14 mouse cellular contexts compared by ENCODE assay signal in the genomic region with DNA sequence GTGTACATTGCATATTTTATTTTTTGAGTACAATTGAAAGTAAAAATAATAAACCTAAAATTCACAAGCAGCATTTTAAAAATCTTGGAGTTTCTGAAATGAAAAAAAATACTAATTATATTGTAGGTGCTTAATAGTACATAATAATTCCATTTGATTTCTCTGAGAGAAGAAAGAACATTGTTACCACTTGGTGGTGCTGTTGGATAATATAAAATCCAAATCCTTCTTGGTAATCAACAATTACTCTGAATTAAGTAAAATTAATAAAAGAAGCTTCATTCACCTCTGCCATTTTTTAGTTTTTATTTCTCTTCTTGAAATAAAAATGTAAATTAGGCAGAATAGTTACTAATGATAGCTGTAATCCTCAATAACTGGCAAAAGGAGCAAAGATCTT.
DNase-seq lines count a peak whose midpoint lies in the region; ATAC-seq lines count a peak whose summit lies in the region.
"Had no signal": no experiment of that assay in that cellular context is flagged by ENCODE, and none has a peak within 500 bp of the region (broad histone marks: within the 10 kb centered on the region; RNA-seq: fewer than 3 reads in every experiment).

No protein-coding gene starts in this region.

- DNase-seq in cerebellum, postnatal 14 days: peak; percentile 2 to 50
- DNase-seq in cerebellum, postnatal 25 days: no peak
- peak; percentile 84 for DNase-seq in hindbrain, embryonic 14.5 days (ENCODE audit: low spot score)
- DNase-seq in midbrain, embryonic 11.5 days (ENCODE audit: low spot score, missing footprints): peak; percentile 91
- peak; percentile 1 for DNase-seq in retina, postnatal 7 days (ENCODE audit: low read depth, low spot score)
- no peak for DNase-seq in ovary, postnatal 10 days (ENCODE audit: low spot score)
- DNase-seq: adrenal gland, adult 2 months; gastrocnemius, postnatal 25 days; lung, postnatal 10 days; thymus, postnatal 36 days had no signal

- no peaks in the 10 kb centered on the region for H3K36me3 ChIP-seq in hindbrain, embryonic 14.5 days (replicated peaks; ENCODE audit: control insufficient read depth, insufficient read depth)
- no peaks in the 10 kb centered on the region for H3K36me3 ChIP-seq in hindbrain, embryonic 12.5 days
- no peaks in the 10 kb centered on the region for H3K36me3 ChIP-seq in midbrain, embryonic 11.5 days (ENCODE audit: control insufficient read depth, insufficient read depth, low read length)
- no peaks in the 10 kb centered on the region for H3K36me3 ChIP-seq in midbrain, embryonic 13.5 days

- H3K4me2 ChIP-seq in hindbrain, embryonic 14.5 days (replicated peaks): no peak overlapping the region
- no peak overlapping the region for H3K4me2 ChIP-seq in hindbrain, embryonic 12.5 days (replicated peaks)
- H3K4me2 ChIP-seq in midbrain, embryonic 11.5 days: no peak overlapping the region
- H3K4me2 ChIP-seq in midbrain, embryonic 13.5 days (replicated peaks): no peak overlapping the region
- H3K4me2 ChIP-seq: liver, embryonic 11.5 days had no signal

- ATAC-seq in hindbrain, embryonic 14.5 days (ENCODE audit: low FRiP score): no peak
- no peak for ATAC-seq in hindbrain, embryonic 12.5 days (ENCODE audit: low FRiP score)
- no peak for ATAC-seq in midbrain, embryonic 11.5 days (ENCODE audit: low FRiP score)
- no peak for ATAC-seq in midbrain, embryonic 13.5 days
- ATAC-seq: Patski had no signal

- no peaks in the 10 kb centered on the region for H3K4me1 ChIP-seq in hindbrain, embryonic 14.5 days (replicated peaks; ENCODE audit: control insufficient read depth, insufficient read depth, low read length)
- no peaks in the 10 kb centered on the region for H3K4me1 ChIP-seq in hindbrain, embryonic 12.5 days
- no peaks in the 10 kb centered on the region for H3K4me1 ChIP-seq in midbrain, embryonic 11.5 days (ENCODE audit: control insufficient read depth, insufficient read depth, low read length)
- no peaks in the 10 kb centered on the region for H3K4me1 ChIP-seq in midbrain, embryonic 13.5 days (replicated peaks)

- H3K27me3 ChIP-seq in hindbrain, embryonic 14.5 days (ENCODE audit: control insufficient read depth, insufficient read depth, low read length): no peaks in the 10 kb centered on the region
- no peaks in the 10 kb centered on the region for H3K27me3 ChIP-seq in hindbrain, embryonic 12.5 days
- H3K27me3 ChIP-seq in midbrain, embryonic 11.5 days (ENCODE audit: control insufficient read depth, insufficient read depth, low read length): no peaks in the 10 kb centered on the region
- H3K27me3 ChIP-seq in midbrain, embryonic 13.5 days: no peaks in the 10 kb centered on the region
- H3K27me3 ChIP-seq: Patski had no signal

- no peak overlapping the region for H3K4me3 ChIP-seq in hindbrain, embryonic 14.5 days (replicated peaks; ENCODE audit: low read length)
- H3K4me3 ChIP-seq in hindbrain, embryonic 12.5 days: no peak overlapping the region
- H3K4me3 ChIP-seq in midbrain, embryonic 11.5 days (ENCODE audit: low read depth, low read length): no peak overlapping the region
- H3K4me3 ChIP-seq in midbrain, embryonic 13.5 days (replicated peaks): no peak overlapping the region

- no peak overlapping the region for H3K27ac ChIP-seq in hindbrain, embryonic 14.5 days
- no peak overlapping the region for H3K27ac ChIP-seq in hindbrain, embryonic 12.5 days
- H3K27ac ChIP-seq in midbrain, embryonic 11.5 days (ENCODE audit: low read depth, low read length): no peak overlapping the region
- H3K27ac ChIP-seq in midbrain, embryonic 13.5 days: no peak overlapping the region

- H3K9ac ChIP-seq in hindbrain, embryonic 14.5 days: no peak overlapping the region
- H3K9ac ChIP-seq in hindbrain, embryonic 12.5 days: no peak overlapping the region
- no peak overlapping the region for H3K9ac ChIP-seq in midbrain, embryonic 11.5 days (ENCODE audit: low read length)
- H3K9ac ChIP-seq in midbrain, embryonic 13.5 days (replicated peaks): no peak overlapping the region

- H3K9me3 ChIP-seq in hindbrain, embryonic 14.5 days (ENCODE audit: control insufficient read depth, low read length): 0 out of 2 replicates have a peak, but pooled peaks cover 8% of the 10 kb centered on the region
- 0 out of 2 replicates have a peak, but pooled peaks cover 5% of the 10 kb centered on the region for H3K9me3 ChIP-seq in hindbrain, embryonic 12.5 days (replicated peaks)
- H3K9me3 ChIP-seq in midbrain, embryonic 11.5 days (ENCODE audit: control insufficient read depth, low read length): no peaks in the 10 kb centered on the region
- H3K9me3 ChIP-seq in midbrain, embryonic 13.5 days: no peaks in the 10 kb centered on the region

Comparison
In these comparisons a context has a peak if more than half of its experiments do, and no peak if none do; other contexts are left out.
1. DNase-seq: peak in cerebellum, postnatal 14 days (2 of 2), hindbrain, embryonic 14.5 days (single experiment), midbrain, embryonic 11.5 days (single experiment) and retina, postnatal 7 days (single experiment); none in cerebellum, postnatal 25 days (0 of 2) and ovary, postnatal 10 days (single experiment).